Mouse (Mus musculus) bone marrow macrophage, adult 2 months (primary cell): Measurements from ENCODE around the gene Tgm2.

Source experiments
- CTCF ChIP-seq: IDR thresholded peaks from 2 replicates; pipeline ENCODE4 v1.5.1; 2012; ENCODE audit warnings: low read depth, mild to moderate bottlenecking, low read length, moderate library complexity
- POLR2A ChIP-seq: IDR thresholded peaks from 2 replicates; pipeline ENCODE4 v1.6.1; 2012; ENCODE audit warnings: mild to moderate bottlenecking, low read depth, low read length, borderline replicate concordance

DNA sequence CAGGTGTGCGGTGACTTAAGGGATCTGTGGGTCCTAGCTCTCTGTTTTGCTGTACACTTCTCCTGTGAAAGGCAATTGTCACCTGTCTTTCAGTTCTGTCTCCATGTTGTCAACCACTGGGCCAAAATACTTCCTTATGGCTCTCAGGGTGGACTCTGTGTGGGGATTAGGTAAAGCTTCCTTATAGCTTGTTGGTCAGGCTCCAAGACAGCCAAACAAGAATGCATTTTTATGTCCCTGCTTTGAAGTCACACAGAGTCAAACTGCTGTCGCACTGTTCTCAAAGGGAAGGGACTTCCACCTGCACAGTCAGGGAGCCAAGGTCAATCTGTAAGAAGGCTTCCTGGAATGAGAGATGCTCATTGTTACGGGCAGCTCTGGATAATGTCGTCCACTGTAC, 31.9 kb upstream of the Tgm2 start:
- no peak for TF ChIP-seq CTCF
- no peak for TF ChIP-seq POLR2A
